Mouse (Mus musculus): ENCODE measurements at regions not wholly inside any gene's neighbourhood (a gene's known extent, or its start where the extent isn't known, plus 50 kb on each side); places are given as distances from the start of the nearest gene placed in this dataset.

- no peak for DNase-seq
Measured at GRCm38 (mm10) chr14:46706462-46706861, 53.9 kb upstream of the Cdkn3 start.

DNA sequence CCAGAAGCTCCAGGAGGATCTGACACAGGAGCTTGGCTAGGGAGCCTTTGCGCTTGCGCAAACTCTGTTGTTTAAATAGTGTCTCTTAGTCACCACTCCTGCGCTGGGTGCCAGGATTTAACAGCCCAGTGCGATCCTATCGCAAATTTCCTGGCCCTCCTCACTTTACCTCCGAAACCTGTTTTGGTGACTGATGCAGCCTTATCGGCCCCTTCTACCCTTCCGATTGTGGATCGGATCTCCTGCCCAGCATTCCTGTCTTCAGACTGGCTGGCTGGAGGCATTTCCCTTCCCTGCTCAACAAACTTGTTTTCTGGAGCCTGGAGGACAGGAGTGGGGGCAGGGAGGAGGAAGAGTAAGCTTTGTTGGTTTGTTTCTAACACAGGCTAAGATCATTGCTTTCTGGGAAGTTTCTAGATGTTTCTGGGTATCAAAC, 56.0 kb upstream of the Cdkn3 start:
- peak; percentile 17 to 28 for DNase-seq

GRCm38 (mm10) chr14:46702669-46703435, 57.5 kb upstream of the Cdkn3 start:
- DNase-seq = peak; percentile 15 to 50

DNA sequence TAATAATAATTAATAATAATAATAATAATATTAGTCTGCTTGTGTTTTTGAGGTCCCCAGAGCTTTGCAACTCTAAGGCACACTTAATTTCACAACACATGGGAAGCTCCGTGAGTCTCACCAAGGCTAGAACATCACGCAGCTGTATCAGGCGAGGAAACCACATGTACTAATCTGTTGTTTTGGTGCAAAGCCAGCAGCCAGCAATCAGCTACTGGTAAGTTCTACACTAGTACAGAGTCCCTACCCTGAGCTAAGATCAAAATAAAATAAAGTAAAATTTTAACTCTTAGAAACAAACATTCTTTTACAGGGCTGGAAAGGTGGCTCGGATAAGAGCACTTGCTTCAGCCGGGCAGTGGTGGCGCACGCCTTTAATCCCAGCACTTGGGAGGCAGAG, 67.8 kb upstream of the Cdkn3 start:
- DNase-seq = peak; percentile 17 to 20

DNA sequence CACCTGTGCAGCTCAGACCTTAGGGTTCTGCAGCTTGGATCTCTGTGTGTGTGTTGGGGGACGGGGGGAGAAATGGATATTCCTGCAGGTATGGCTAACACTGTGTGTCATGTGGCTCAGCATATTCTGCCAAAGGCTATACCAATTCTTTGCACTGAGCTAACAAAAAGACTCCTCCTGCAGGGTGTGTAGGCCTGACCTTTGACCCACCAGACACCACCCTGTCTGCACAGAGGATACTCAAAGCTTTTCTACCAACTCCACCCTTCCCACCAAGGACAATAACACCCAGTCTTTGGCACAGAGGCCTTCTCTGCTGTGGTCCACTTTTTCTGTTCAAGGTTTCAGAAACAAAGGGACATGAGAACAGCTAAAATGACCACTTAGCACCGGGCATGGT, 68.3 kb upstream of the Cdkn3 start:
- no peak for DNase-seq

GRCm38 (mm10) chr14:46682728-46683127, 77.6 kb upstream of the Cdkn3 start:
- DNase-seq = no peak

- DNase-seq = no peak
Measured at GRCm38 (mm10) chr14:46678935-46679334, 81.4 kb upstream of the Cdkn3 start.

GRCm38 (mm10) chr14:46671482-46672225, 88.7 kb upstream of the Cdkn3 start:
- DNase-seq = no peak

DNA sequence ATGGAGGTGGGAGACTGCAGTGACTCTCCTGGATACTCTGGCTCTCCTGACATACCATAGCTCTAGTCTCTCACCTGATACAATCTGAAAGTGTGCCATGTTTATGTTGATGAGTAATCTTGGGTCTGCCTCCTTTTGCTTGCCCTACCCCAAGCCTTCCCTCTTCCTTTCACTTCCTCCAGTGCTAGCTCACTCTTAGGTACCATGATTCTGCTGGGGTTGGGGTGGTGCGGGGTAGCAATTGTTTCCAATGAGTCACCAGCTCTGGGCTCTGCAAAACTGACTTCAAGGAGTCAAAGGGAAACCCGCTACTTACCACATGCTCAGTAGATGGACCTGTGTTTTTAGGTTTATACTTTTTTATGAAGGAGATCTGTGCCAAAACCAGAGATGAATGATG, 89.3 kb upstream of the Cdkn3 start:
- no peak for DNase-seq

DNA sequence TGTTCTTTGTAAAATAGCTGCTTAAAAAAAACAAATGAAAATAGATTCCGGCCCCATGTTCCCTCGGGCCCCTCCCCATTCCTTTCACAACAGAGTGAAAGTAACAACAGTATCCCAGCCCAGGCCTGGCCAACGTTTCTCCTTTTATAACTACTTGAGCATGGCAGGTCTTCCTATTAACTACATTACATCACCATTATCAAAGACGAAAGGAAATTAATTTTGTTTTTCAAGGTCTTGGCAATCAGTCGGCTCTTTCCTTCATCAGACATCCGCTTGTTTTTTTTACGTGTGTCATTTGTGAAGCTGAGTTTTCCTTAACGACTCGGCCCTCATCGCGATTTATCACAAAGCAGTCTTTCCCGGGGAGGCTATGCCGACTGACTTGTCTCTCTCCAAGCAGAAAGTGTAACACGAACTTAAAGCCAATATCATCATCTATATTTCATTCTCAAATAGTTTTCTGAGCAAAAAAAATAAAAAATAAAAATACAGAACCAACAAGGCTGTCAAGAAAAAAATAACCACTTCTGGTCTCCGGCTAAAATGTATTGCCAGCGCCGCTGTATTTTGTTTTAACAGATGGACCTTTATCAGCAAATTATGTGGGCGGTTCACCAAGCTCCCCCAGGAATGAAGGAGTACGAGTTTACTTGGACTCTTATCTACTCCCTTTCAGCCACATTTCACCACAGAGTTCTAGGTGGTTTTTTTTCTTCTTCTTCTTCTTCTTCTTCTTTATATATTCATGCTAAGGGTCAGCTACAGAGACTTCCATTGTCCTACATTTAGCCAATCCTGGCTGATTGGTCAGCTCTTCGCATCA, 89.9 kb upstream of the Cdkn3 start:
- no peak for DNase-seq

GRCm38 (mm10) chr14:46668275-46668674, 92.1 kb upstream of the Cdkn3 start:
- DNase-seq = no peak

DNA sequence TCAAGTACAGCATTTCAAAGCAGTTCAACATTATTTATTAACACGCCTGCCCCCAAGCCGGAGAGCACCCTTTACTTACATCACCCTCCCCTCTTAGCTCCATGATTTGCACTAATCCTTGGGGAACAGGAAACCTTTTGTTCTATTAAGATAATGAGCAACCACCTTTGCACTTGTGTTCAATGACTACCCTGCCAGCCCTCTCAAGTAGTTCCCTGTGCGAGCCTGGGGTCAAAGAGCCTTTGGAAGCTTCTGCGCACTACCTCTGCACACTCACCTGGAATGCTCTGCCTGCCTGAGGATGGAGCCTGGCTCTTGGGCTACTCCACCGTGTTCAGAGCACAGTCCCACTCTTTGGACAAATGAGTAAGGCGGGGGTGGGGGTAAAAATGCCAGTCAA, 96.0 kb upstream of the Cdkn3 start:
- peak in 1 of 2 experiments; percentile 4 for DNase-seq

- DNase-seq = no peak
Measured at GRCm38 (mm10) chr14:46663529-46663928, 96.8 kb upstream of the Cdkn3 start.

DNA sequence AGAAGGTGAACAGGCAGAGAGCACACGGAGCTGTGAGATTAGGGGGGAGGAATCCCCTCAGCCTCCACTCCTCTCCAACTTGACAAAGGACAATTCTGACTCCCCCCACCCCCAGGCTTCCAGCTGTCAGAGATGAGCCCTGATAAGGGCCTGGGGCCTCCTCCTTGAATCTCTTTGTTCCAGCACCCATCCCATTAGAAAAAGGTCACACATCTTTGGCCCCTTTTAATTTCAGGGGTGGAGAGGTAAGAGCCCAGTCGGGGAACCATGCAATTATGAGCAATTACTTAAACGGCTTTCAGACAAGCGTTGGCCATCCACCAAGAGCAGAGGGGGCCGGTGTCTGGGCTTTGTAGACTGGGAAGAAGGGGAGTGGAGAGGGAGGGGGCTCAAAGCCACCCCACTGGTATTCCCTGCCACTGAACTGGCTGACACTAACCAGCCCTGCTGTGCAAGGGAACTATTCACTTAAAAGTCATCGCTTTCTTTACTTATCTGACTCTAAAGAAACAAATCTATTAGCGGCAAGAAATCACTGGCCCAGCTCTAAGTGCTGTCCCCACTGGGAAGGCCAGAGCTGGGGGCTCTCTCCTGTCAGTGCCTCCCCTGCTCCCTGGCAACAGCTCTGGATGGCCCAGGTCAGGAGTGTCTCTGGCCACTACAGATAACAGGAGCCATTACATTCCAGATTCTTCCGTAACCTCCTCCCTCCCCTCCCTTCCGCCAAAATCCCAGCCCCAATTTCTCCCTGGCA, 98.4 kb upstream of the Cdkn3 start:
- DNase-seq = no peak

GRCm38 (mm10) chr14:46661118-46661791, 99.1 kb upstream of the Cdkn3 start:
- no peak for DNase-seq

DNA sequence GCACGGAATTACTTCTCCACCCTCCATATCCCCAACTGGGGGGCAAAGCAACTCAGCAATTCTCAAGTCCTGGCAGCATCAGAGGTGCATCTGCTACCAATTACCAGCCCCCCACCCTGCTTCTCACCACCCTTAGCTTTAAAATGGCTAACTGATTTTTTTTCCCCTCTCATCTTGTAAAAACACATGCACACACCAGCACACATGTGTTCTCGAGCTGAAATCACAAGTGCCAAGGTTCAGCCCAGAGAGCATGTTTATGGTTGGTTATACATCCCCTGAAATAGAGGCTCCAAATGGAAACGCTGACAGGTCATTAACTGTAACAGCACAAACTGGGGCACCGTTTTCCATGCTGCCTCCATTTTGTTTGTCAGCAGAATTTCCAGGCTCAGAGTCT, 101.0 kb upstream of the Cdkn3 start:
- no peak for DNase-seq

- no peak for DNase-seq
Measured at GRCm38 (mm10) chr14:46656249-46656648, 104.1 kb upstream of the Cdkn3 start.

- no peak for DNase-seq
Measured at GRCm38 (mm10) chr14:46647319-46647974, 112.9 kb upstream of the Cdkn3 start.

- no peak for DNase-seq
Measured at GRCm38 (mm10) chr14:46646673-46647318, 113.5 kb upstream of the Cdkn3 start.

DNA sequence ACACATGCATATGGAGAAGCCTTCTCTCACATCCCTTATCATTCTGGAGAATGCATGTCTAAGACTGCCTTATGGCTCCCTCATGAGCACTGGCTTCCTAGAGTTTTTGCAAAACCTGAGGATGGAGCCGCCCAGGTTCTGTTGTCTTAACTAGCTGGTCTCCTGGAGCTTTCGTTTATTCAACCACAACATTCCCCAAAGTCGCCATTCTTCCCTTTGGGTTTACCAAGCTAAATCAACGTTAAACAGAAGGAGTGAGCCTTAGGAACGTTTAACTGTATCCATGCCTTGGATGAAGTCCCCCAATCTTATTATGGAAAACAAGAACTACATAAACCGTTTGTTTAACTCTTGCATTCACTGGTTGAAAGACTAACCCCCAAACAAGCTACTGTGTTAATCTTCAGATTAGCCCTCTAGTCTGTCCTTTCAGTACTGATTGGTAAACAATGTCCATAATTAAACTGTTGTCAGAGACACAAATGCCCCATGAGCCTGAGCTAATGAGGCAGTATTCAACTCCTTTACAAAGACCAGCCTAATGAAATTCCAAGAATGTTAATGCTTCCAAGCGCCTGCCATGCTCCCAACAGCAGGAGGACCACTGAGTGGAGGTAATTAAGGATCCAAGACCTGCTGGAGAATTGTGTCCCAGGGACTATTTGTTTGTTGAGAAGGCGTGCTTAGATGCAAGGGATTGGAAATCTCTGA, 121.1 kb upstream of the Cdkn3 start:
- no peak for DNase-seq

All from kidney, adult 8-10 months (tissue).